Mouse (Mus musculus): ENCODE data around the gene Olfr92.
A peak's percentile ranks its signal among the peaks of the same experiment; 100 is the strongest.
"Not testable (repeated sequence)": the region's sequence is repeated elsewhere in the genome, so short reads cannot be mapped to it uniquely, and the experiment has no call there.

Gene Olfr92

GRCm38 (mm10) chr17:37119988-37120387 lies at the start of gene Olfr92:
Gene Olfr92 (minus strand): TSS chr17:37120088.
- DNase-seq, result no peak

- no peak for DNase-seq
Observed at GRCm38 (mm10) chr17:37161394-37161793, 41.5 kb upstream of the Olfr92 start, which contains the start of gene Olfr93. Gene Olfr93 (minus strand): TSS chr17:37161494.

GRCm38 (mm10) chr17:37131366-37131765 lies 11.5 kb upstream of the Olfr92 start:
- DNase-seq, result not testable (repeated sequence)

GRCm38 (mm10) chr17:37098178-37098577 lies 21.7 kb downstream of the Olfr92 start, which contains the start of gene Olfr91:
Gene Olfr91 (minus strand): TSS chr17:37098278.
- DNase-seq, result no peak

GRCm38 (mm10) chr17:37093289-37093688 lies 26.6 kb downstream of the Olfr92 start:
- no peak for DNase-seq

GRCm38 (mm10) chr17:37092198-37092597 lies 27.7 kb downstream of the Olfr92 start:
- DNase-seq, result no peak

GRCm38 (mm10) chr17:37088399-37088798 lies 31.5 kb downstream of the Olfr92 start, which contains the start of gene Olfr90:
Gene Olfr90 (minus strand): TSS chr17:37088499.
- no peak for DNase-seq

- no peak for DNase-seq
Observed at GRCm38 (mm10) chr17:37085545-37085944, 34.3 kb downstream of the Olfr92 start.

GRCm38 (mm10) chr17:37084632-37085031 lies 35.3 kb downstream of the Olfr92 start:
- DNase-seq, result no peak

GRCm38 (mm10) chr17:37083327-37083726 lies 36.6 kb downstream of the Olfr92 start:
- DNase-seq, result peak; percentile 49

GRCm38 (mm10) chr17:37081659-37082058 lies 38.2 kb downstream of the Olfr92 start:
- DNase-seq, result no peak

GRCm38 (mm10) chr17:37080119-37080518 lies 39.8 kb downstream of the Olfr92 start:
- DNase-seq, result peak; percentile 56

- DNase-seq, result no peak
Observed at GRCm38 (mm10) chr17:37078990-37079389, 40.9 kb downstream of the Olfr92 start.

- DNase-seq, result no peak
Observed at GRCm38 (mm10) chr17:37078193-37078592, 41.7 kb downstream of the Olfr92 start.

- no peak for DNase-seq
Observed at GRCm38 (mm10) chr17:37075766-37076165, 44.1 kb downstream of the Olfr92 start.

GRCm38 (mm10) chr17:37075181-37075580 lies 44.7 kb downstream of the Olfr92 start:
- no peak for DNase-seq

GRCm38 (mm10) chr17:37072730-37073276 lies 47.1 kb downstream of the Olfr92 start:
- no peak for DNase-seq

GRCm38 (mm10) chr17:37072080-37072729 lies 47.7 kb downstream of the Olfr92 start:
- no peak for DNase-seq

- no peak for DNase-seq
Observed at GRCm38 (mm10) chr17:37070121-37070520, 49.8 kb downstream of the Olfr92 start.

GRCm38 (mm10) chr17:37067861-37068260 lies 52.0 kb downstream of the Olfr92 start:
- no peak for DNase-seq

GRCm38 (mm10) chr17:37065993-37066392 lies 53.9 kb downstream of the Olfr92 start:
- no peak for DNase-seq

- DNase-seq, result no peak
Observed at GRCm38 (mm10) chr17:37063686-37064495, 56.0 kb downstream of the Olfr92 start.

- DNase-seq, result no peak
Observed at GRCm38 (mm10) chr17:37063063-37063462, 56.8 kb downstream of the Olfr92 start.

All from kidney, adult 9 months (tissue).